Mouse (Mus musculus) spleen, postnatal 36 days (tissue): Measurements from ENCODE around the gene Tef.

Experiments used
- DNase-seq, 2 experiments: peaks; one replicate each; pipeline ENCODE4 v3.0.0; 2022; ENCODE audit warnings: low spot score in 2 of 2, mixed read lengths in 1 of 2

Gene Tef

GRCm38 (mm10) chr15:81828426-81829207 lies 26.4 kb downstream of the Tef start:
- DNase-seq = no peak

GRCm38 (mm10) chr15:81829208-81829580 lies 27.0 kb downstream of the Tef start:
- no peak for DNase-seq

GRCm38 (mm10) chr15:81830530-81830929 lies 28.3 kb downstream of the Tef start:
- DNase-seq = no peak

GRCm38 (mm10) chr15:81831136-81831825 lies 29.1 kb downstream of the Tef start:
- DNase-seq = peak; percentile 89 to 91

GRCm38 (mm10) chr15:81832219-81832618 lies 30.0 kb downstream of the Tef start:
- DNase-seq = no peak

- no peak for DNase-seq
These were observed 31.3 kb downstream of the Tef start for GRCm38 (mm10) chr15:81833481-81833880.

- no peak for DNase-seq
These were observed 32.1 kb downstream of the Tef start for GRCm38 (mm10) chr15:81834171-81834841.

- DNase-seq = no peak
These were observed 33.0 kb downstream of the Tef start for GRCm38 (mm10) chr15:81835007-81835880.

GRCm38 (mm10) chr15:81836124-81836821 lies 34.1 kb downstream of the Tef start:
- peak; percentile 32 to 46 for DNase-seq

GRCm38 (mm10) chr15:81836966-81837920 lies 35.0 kb downstream of the Tef start:
- no peak for DNase-seq

GRCm38 (mm10) chr15:81838554-81839235 lies 36.5 kb downstream of the Tef start:
- DNase-seq = no peak

- no peak for DNase-seq
These were observed 37.4 kb downstream of the Tef start for GRCm38 (mm10) chr15:81839634-81840033.

GRCm38 (mm10) chr15:81840306-81840705 lies 38.1 kb downstream of the Tef start:
- DNase-seq = no peak

- no peak for DNase-seq
These were observed 40.1 kb downstream of the Tef start for GRCm38 (mm10) chr15:81842275-81842674.

- DNase-seq = no peak
These were observed 42.9 kb downstream of the Tef start for GRCm38 (mm10) chr15:81845033-81845625.

- no peak for DNase-seq
These were observed 43.5 kb downstream of the Tef start for GRCm38 (mm10) chr15:81845724-81846123.

- no peak for DNase-seq
These were observed 44.5 kb downstream of the Tef start for GRCm38 (mm10) chr15:81846755-81847154.

GRCm38 (mm10) chr15:81847161-81847560 lies 44.9 kb downstream of the Tef start:
- DNase-seq = no peak

- no peak for DNase-seq
These were observed 45.6 kb downstream of the Tef start for GRCm38 (mm10) chr15:81847861-81848260.
